Mouse (Mus musculus): ENCODE results near the gene Dlgap4.
A peak's percentile ranks its signal among the peaks of the same experiment; 100 is the strongest.

Gene Dlgap4

DNA sequence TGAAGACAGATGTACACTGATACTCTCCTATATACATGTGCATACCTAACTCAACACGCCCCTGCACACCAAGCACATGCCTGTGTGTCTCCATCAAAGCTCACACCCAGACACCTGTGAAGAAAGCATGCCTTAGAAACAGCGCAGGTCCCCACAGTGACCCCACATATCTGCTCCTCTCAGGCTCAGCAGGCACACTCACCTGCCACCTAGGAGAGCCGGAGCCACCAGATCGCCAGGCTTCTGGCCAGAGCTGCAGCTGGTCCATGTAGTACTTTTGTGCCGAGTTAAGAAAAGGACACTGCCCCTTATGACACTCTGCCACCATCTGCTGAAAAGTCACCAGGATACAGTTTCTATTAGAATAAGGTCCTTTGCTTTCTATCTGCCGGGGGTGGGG, 103.2 kb downstream of the Dlgap4 start:
- DNase-seq (ENCODE audit: low read depth, low spot score) = no peak

DNA sequence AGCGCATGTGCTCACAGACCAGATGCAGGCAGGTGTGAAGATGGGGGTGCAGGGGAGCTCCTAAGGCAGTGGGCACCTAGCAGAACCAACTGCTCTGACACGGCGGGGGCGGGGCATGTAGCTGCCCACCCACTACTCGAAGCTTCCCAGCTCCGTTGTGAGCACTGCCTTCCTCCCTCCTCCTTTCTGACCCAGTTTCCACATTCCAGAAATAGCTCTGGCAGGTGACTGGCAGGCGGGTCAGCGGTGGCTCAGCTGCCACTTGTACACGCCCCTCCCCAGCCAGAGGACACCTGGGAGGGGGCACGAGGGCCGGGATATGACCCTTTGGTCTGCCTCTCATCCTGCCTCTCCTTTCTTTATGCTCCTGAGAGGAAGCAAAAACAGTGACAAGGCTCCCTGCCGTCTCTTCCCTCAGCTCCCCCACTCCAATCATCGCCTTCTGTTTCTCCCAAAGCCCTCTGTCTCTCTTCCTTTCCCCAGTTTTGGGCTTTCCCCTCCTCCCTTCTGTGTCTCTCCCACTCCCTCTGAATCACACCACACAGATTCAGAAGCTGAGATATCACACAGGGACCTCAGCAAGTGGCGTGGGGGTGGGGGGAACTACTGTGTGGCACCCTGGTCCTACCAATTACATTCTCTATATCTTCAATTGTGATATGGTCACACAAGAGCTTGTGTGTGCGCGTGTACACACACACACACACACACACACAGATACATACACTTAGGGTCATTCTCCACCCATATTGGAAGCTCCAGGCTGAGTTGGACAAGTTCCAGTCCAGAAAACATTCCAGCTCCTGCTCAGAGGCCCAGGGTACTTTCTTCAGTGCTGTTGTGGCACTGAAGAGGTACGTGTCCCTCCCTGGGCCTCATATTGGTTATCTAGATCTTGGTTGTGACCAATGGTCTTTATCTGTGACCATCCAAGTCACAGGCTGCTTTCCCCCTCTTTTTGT, 104.1 kb downstream of the Dlgap4 start:
- no peak for DNase-seq (ENCODE audit: low read depth, low spot score)

DNA sequence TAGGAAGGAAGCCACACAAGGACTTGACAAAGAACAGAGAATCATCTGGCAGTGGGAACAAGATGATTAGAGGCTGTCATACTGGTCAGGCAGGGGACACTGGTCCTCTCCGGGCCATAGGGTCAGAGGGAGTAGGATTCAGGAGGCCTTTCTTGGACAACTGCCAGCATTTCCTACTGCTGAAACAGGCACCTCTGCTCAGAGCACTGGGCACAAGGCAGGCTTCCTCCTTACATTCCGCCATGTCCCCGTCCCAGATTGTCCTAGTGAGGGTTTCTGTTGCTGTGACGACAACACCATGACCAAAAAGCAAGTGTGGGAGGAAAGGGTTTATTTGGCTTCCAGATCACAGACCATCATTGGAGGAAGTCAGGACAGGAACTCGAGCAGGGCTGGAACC, 105.3 kb downstream of the Dlgap4 start:
- DNase-seq (ENCODE audit: low read depth, low spot score) = no peak

- DNase-seq (ENCODE audit: low read depth, low spot score) = peak; percentile 19
These were observed 106.2 kb downstream of the Dlgap4 start for GRCm38 (mm10) chr2:156719549-156720312.

GRCm38 (mm10) chr2:156720313-156720674, 106.8 kb downstream of the Dlgap4 start:
- no peak for DNase-seq (ENCODE audit: low read depth, low spot score)

GRCm38 (mm10) chr2:156720675-156721553, 107.4 kb downstream of the Dlgap4 start:
- peak; percentile 87 for DNase-seq (ENCODE audit: low read depth, low spot score)

GRCm38 (mm10) chr2:156721554-156722070, 108.1 kb downstream of the Dlgap4 start:
- no peak for DNase-seq (ENCODE audit: low read depth, low spot score)

DNA sequence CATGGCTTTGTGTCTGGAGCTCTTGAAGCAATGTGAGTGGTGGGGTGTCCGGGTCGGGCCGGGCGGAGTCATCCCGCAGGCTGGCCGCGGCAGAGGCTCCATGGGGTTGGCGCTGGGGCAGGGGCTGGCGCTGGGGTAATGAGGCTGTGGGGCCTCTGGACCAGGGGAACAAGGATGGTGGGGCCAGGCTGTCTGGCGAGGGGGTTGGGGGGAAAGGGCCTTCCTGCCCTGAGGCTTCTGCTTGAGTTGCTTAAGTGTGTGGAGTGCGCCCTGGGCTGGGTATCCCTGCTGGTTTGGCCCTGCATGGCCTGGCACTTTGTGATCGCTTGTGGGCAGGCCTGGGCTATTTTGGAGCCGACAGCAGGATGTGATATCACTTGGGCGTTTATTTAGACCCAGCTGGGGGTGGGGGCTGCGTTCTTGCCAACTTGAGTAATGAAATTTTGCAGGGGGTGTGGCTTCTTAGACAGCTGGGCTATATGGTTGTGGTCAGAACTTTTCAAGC, 108.6 kb downstream of the Dlgap4 start:
- no peak for DNase-seq (ENCODE audit: low read depth, low spot score)

DNA sequence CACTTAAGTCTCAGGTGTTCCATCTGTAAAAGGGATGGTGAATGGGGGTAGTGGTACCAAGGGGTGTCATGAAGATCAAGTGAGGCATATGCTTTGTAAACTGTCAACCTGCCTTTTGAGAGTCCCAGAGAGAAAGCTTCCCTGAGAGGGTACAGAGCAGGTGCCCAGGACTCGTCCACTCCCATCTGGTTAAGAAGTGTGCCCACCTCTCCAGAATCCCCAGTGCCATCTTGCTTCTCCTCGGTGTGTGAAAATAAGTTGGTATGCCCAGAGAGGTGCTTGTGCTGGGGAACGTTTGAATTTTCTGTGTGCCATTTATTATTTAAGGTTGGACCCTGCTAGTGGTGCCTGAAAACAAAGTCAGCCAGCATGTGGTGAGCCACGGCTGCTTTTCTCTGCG, 109.2 kb downstream of the Dlgap4 start:
- DNase-seq (ENCODE audit: low read depth, low spot score) = no peak

- no peak for DNase-seq (ENCODE audit: low read depth, low spot score)
These were observed 110.5 kb downstream of the Dlgap4 start for GRCm38 (mm10) chr2:156723899-156724523.

DNA sequence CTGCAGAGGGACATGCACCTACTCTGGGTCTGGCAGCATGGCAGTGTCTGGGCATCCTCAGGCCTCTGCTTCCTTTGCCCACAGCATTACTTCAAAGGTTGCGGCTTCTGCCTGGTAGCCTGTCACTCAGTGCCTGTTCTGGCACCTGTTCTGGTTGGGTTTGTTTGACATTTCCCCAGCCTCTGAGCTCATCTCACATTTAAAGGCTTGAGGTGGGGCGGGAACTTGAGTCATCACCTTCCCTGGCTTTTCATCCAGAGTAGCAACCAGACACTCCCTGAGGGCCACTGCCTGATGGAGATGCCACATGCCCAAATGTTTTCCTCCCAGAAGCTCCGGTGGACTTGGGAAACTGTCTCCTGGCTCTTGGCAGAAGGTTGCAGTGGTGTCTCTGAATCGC, 111.4 kb downstream of the Dlgap4 start:
- DNase-seq (ENCODE audit: low read depth, low spot score) = no peak

DNA sequence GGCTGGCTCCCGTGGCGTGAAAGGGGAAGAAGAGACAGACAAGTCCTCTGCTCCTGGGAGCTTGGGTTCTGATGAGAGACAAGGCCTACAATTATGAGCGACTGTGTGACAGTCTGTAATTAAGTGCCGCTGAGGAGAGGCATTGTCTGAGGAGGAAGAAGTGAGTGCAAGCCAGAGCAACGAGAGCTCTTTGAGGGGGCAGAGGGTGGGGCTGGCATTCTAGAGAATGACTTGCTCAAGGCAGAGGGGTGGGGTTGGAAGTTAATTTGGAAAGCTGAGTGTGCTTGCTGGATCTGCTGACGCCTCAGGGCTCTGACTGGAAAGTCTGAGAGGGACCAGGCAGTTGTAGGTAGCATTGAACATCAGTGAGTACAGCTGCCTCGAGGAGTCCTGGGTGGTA, 112.8 kb downstream of the Dlgap4 start:
- DNase-seq (ENCODE audit: low read depth, low spot score) = no peak

DNA sequence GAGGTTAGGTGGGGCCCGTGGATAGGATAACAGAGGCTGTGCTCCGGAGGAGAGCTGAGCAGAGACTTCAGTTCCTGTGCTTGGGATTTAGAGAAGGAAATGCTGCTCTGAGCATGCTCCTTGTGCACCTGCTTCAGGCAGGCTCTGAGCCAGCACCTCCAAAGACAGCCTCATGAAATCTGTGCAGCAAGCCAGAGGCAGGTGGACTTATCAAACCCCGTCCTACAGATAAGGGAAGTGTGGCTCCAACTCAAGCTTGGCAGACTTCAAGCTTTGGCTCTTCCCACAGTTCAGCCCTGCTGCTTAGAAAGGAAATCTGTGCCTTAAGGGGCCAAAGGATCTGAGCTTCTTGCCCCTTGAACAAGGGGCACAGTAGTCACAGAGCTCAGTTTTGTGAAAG, 113.4 kb downstream of the Dlgap4 start:
- no peak for DNase-seq (ENCODE audit: low read depth, low spot score)

- no peak for DNase-seq (ENCODE audit: low read depth, low spot score)
These were observed 116.3 kb downstream of the Dlgap4 start for GRCm38 (mm10) chr2:156729537-156730469.

- DNase-seq (ENCODE audit: low read depth, low spot score) = no peak
These were observed 117.0 kb downstream of the Dlgap4 start for GRCm38 (mm10) chr2:156730501-156730921.

- DNase-seq (ENCODE audit: low read depth, low spot score) = no peak
These were observed 118.1 kb downstream of the Dlgap4 start for GRCm38 (mm10) chr2:156731592-156731991.

DNA sequence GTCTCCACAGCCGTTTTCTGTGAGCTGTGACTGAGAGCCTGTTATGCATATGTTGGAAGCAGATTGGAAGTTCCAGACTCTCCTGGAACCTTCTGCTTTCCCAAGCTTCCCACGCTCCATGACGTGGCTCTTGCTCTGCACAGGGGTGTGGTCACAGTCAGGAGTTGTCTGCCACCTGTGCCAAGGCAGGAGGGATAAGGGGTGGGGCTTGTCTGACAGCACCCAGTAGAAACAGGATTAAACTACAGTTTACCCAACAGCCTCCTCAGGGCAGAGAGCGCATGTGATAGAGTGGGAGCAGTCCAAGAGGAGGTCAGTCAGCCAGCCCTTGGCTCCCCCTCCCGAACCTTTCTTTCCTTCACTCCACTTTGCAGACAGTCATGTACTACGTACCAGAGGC, 118.6 kb downstream of the Dlgap4 start:
- no peak for DNase-seq (ENCODE audit: low read depth, low spot score)

GRCm38 (mm10) chr2:156735761-156736335, 122.3 kb downstream of the Dlgap4 start:
- no peak for DNase-seq (ENCODE audit: low read depth, low spot score)

GRCm38 (mm10) chr2:156736846-156737245, 123.3 kb downstream of the Dlgap4 start:
- no peak for DNase-seq (ENCODE audit: low read depth, low spot score)

Data from c-Kit-negative CD71-positive TER-119-positive erythroid progenitor cells, embryonic 14.5 days (primary cell).